Mouse (Mus musculus): Measurements from ENCODE around the gene Olr1. TPM values are rescaled to one million over a fixed set of nuclear protein-coding genes. Genes with fewer than 3 reads are reported as not detected.

Gene Olr1
- polyA plus RNA-seq, 1 experiment from 2014 or later, result 0.17 TPM

GRCm38 (mm10) chr6:129449743-129450142 is 57.2 kb downstream of the Olr1 start:
- no peaks in the 10 kb centered on the region for H3K36me3 ChIP-seq
- H3K4me2 ChIP-seq, result peak overlapping the region; percentile 21; the same call in 1 of the 2 replicates

GRCm38 (mm10) chr6:129438033-129438432 is 68.9 kb downstream of the Olr1 start:
- Histone ChIP-seq H3K4me1 (no peaks in the 10 kb centered on the region), H3K27me3 (no peaks in the 10 kb centered on the region), H3K36me3 (no peaks in the 10 kb centered on the region), H3K9ac (no peak overlapping the region), H3K9me3 (replicated peaks) (no peaks in the 10 kb centered on the region), H3K27ac (no peak overlapping the region), H3K4me3 (replicated peaks) (no peak overlapping the region), H3K4me2 (no peak overlapping the region)
- 84% methylated on average over 2 of the region's 2 CpGs for WGBS
- no peak for ATAC-seq (replicated peaks; ENCODE audit: low FRiP score)

More at GRCm38 (mm10) chr6:129449743-129450142, 57.2 kb downstream of the Olr1 start:
- 0 out of 2 replicates have a peak overlapping the region, but pooled peaks have one; percentile 48 for H3K27ac ChIP-seq
- no peaks in the 10 kb centered on the region for H3K9me3 ChIP-seq (replicated peaks)
- 66% methylated on average over 6 of the region's 6 CpGs for WGBS
- H3K4me1 ChIP-seq, result no peaks in the 10 kb centered on the region
- H3K4me3 ChIP-seq (replicated peaks), result no peak overlapping the region
- no peak for ATAC-seq (replicated peaks; ENCODE audit: low FRiP score)
- no peaks in the 10 kb centered on the region for H3K27me3 ChIP-seq
- H3K9ac ChIP-seq, result no peak overlapping the region

DNA sequence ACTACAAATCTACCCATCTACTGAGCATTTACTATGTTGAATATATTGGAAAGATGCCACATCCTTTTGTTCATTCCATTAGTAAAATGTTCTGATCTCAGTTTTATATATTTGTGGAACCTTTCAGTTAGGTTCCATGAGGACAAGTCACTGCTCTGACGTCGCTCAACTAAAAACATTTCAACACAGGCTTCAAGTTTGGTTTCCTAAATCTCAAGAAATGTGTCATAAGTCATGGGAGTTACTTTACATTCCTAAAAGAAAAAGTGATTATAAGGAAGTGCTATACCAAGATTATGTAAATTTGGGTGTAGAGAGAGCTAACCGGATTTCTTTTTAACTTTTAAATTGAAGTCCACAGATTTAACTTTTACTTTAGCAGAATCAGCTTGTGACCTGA is 70.9 kb downstream of the Olr1 start:
- no peak overlapping the region for H3K4me3 ChIP-seq (replicated peaks)
- H3K27me3 ChIP-seq, result no peaks in the 10 kb centered on the region
- 85% methylated on average over 3 of the region's 3 CpGs for WGBS
- H3K4me2 ChIP-seq, result no peak overlapping the region
- H3K36me3 ChIP-seq, result no peaks in the 10 kb centered on the region
- no peak overlapping the region for H3K9ac ChIP-seq
- no peak for ATAC-seq (replicated peaks; ENCODE audit: low FRiP score)
- no peak overlapping the region for H3K27ac ChIP-seq
- no peaks in the 10 kb centered on the region for H3K9me3 ChIP-seq (replicated peaks)
- H3K4me1 ChIP-seq, result no peaks in the 10 kb centered on the region

Other genes starting within 250 kb of the Olr1 start
- not detected in 2 replicates for gene Cd69, start 231.7 kb downstream of the Olr1 start, polyA plus RNA-seq (2015; fragmentation: Nextera tagmentation; extraction: Ambion mirVana)
- gene 4922502D21Rik, start 175.4 kb downstream of the Olr1 start, polyA plus RNA-seq (2015; fragmentation: Nextera tagmentation; extraction: Ambion mirVana), result not detected in 2 replicates
- 0.71 and 1.2 TPM in 2 replicates for gene Clec12a, start 164.5 kb downstream of the Olr1 start, polyA plus RNA-seq (2015; fragmentation: Nextera tagmentation; extraction: Ambion mirVana)
- gene Clec12b, start 121.3 kb downstream of the Olr1 start, polyA plus RNA-seq (2015; fragmentation: Nextera tagmentation; extraction: Ambion mirVana), result not detected in 2 replicates
- gene Clec1b, start 109.9 kb downstream of the Olr1 start, polyA plus RNA-seq (2015; fragmentation: Nextera tagmentation; extraction: Ambion mirVana), result 2.2 and 2.7 TPM in 2 replicates
- gene Clec9a, start 98.3 kb downstream of the Olr1 start, polyA plus RNA-seq (2015; fragmentation: Nextera tagmentation; extraction: Ambion mirVana), result 0.45 and 0.55 TPM in 2 replicates
- 8.6 and 9.5 TPM in 2 replicates for gene Clec1a, start 55.2 kb downstream of the Olr1 start, polyA plus RNA-seq (2015; fragmentation: Nextera tagmentation; extraction: Ambion mirVana)
- 44.7 and 45.4 TPM in 2 replicates for gene Tmem52b, start 5.4 kb upstream of the Olr1 start, polyA plus RNA-seq (2015; fragmentation: Nextera tagmentation; extraction: Ambion mirVana)
- gene Gabarapl1, start 26.0 kb upstream of the Olr1 start, polyA plus RNA-seq (2015; fragmentation: Nextera tagmentation; extraction: Ambion mirVana), result 60.8 and 62.8 TPM in 2 replicates
- not detected in 2 replicates for gene Klre1, start 70.7 kb upstream of the Olr1 start, polyA plus RNA-seq (2015; fragmentation: Nextera tagmentation; extraction: Ambion mirVana)
- not detected in 2 replicates for gene Klrd1, start 84.6 kb upstream of the Olr1 start, polyA plus RNA-seq (2015; fragmentation: Nextera tagmentation; extraction: Ambion mirVana)
- not detected in 2 replicates for gene Klrk1, start 116.7 kb upstream of the Olr1 start, polyA plus RNA-seq (2015; fragmentation: Nextera tagmentation; extraction: Ambion mirVana)
- not detected in 2 replicates for gene Klrc3, start 136.2 kb upstream of the Olr1 start, polyA plus RNA-seq (2015; fragmentation: Nextera tagmentation; extraction: Ambion mirVana)
- not detected in 2 replicates for gene Klrc2, start 153.5 kb upstream of the Olr1 start, polyA plus RNA-seq (2015; fragmentation: Nextera tagmentation; extraction: Ambion mirVana)
- gene Klrc1, start 171.8 kb upstream of the Olr1 start, polyA plus RNA-seq (2015; fragmentation: Nextera tagmentation; extraction: Ambion mirVana), result not detected in 2 replicates
- gene Klri1, start 210.0 kb upstream of the Olr1 start, polyA plus RNA-seq (2015; fragmentation: Nextera tagmentation; extraction: Ambion mirVana), result 0.26 TPM in 1 of 2 replicates, not detected in the other
- not detected in 2 replicates for gene Klri2, start 233.3 kb upstream of the Olr1 start, polyA plus RNA-seq (2015; fragmentation: Nextera tagmentation; extraction: Ambion mirVana)